Mouse (Mus musculus): ENCODE results near the gene Rnf141. TPM values are rescaled to one million over a fixed set of nuclear protein-coding genes. Genes with fewer than 3 reads are reported as not detected.

Rnf141 gene
- polyA plus RNA-seq, 1 experiment: 76.4 TPM

DNA sequence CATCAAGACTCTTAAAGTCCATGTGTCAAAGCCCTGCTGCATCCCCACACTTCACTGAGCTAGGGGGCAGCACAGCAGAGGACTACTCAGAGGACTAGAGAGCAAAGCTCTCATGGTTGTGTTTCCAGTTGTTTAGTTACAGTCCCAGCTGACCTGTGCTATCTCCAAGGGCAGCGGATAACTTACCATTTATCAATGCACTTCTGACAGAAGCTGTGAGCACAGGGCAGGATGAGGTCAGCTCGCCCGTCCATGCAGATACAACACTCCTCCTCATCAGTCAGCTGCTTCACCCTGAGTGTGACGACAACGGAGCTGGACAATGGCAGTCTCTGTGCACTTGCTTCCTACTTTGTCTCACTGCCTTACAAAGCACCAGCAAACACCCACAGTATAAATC, 23.2 kb downstream of the Rnf141 start:
- Histone ChIP-seq H3K36me3 (ENCODE audit: control insufficient read depth, insufficient read depth, low read length) (peaks cover 3% of the 10 kb centered on the region), H3K27ac (ENCODE audit: control insufficient read depth, insufficient read depth, low read depth, low read length) (no peak overlapping the region), H3K4me1 (ENCODE audit: control insufficient read depth, insufficient read depth, low read length) (no peaks in the 10 kb centered on the region), H3K27me3 (ENCODE audit: control insufficient read depth, insufficient read depth, low read length) (no peaks in the 10 kb centered on the region), H3K4me3 (ENCODE audit: control insufficient read depth, low read depth, low read length) (no peak overlapping the region)
- TF ChIP-seq CTCF (IDR thresholded peaks at IDR 0.05; ENCODE audit: control insufficient read depth, insufficient read depth, insufficient replicate concordance, low read depth, low read length) (no peak), POLR2A (IDR thresholded peaks at IDR 0.05; ENCODE audit: control insufficient read depth, low read depth, low read length) (no peak)

DNA sequence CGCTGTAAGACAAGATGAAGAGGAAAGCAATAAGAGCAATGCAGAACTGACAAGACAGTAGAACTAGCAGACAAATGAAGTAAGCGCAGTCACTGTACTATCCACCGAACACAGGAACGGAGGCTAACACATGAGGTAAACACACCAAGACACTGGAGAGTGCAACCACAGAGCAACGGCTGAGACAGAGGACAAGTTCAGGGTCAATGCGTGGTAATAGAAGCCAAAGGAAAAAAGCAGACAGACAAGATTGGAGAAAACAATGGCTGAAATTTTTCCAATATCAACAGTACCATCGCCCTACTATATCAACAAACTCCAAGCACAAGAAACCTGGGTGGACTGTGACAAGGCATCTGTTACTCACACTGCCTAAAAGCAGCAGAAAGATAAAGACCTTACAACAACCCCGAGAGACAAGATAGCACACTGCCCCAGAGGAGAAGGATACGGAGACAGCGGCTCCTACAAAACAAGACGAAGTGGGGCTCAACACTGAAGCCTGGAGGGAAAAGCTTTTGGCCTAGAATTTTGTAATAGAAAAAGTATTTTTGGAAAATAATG, 25.4 kb downstream of the Rnf141 start:
- Histone ChIP-seq H3K36me3 (ENCODE audit: control insufficient read depth, insufficient read depth, low read length) (peaks cover 3% of the 10 kb centered on the region), H3K27ac (ENCODE audit: control insufficient read depth, insufficient read depth, low read depth, low read length) (no peak overlapping the region; the same call in 1 of the 2 replicates), H3K4me3 (ENCODE audit: control insufficient read depth, low read depth, low read length) (no peak overlapping the region), H3K27me3 (ENCODE audit: control insufficient read depth, insufficient read depth, low read length) (no peaks in the 10 kb centered on the region), H3K4me1 (ENCODE audit: control insufficient read depth, insufficient read depth, low read length) (no peaks in the 10 kb centered on the region)
- no peak for TF ChIP-seq POLR2A (IDR thresholded peaks at IDR 0.05; ENCODE audit: control insufficient read depth, low read depth, low read length)
- no peak for TF ChIP-seq CTCF (IDR thresholded peaks at IDR 0.05; ENCODE audit: control insufficient read depth, insufficient read depth, insufficient replicate concordance, low read depth, low read length)

DNA sequence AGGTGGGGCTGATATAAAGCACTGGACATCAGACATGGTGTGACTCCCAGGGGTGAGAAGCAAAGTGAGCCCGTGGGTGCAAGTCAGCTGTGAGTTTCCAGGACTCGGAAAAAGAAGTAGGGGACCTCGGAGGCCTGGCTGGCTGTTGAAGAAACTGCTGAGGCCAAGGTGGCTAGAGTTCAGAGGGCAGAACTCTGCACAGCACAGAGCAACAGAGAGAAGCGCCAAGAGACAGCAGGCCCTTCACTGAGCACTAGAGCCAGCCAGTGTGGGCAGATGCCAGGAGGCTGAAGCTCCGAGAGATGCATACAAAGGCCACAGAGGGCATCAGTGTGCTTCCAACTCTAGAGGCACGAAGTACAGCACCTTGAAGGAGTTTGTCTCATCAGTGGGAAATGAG, 26.1 kb downstream of the Rnf141 start:
- no peak for TF ChIP-seq CTCF (IDR thresholded peaks at IDR 0.05; ENCODE audit: control insufficient read depth, insufficient read depth, insufficient replicate concordance, low read depth, low read length)
- TF ChIP-seq POLR2A (IDR thresholded peaks at IDR 0.05; ENCODE audit: control insufficient read depth, low read depth, low read length): no peak
- peaks cover 3% of the 10 kb centered on the region for H3K36me3 ChIP-seq (ENCODE audit: control insufficient read depth, insufficient read depth, low read length)
- no peaks in the 10 kb centered on the region for H3K4me1 ChIP-seq (ENCODE audit: control insufficient read depth, insufficient read depth, low read length)
- H3K4me3 ChIP-seq (ENCODE audit: control insufficient read depth, low read depth, low read length): no peak overlapping the region
- H3K27ac ChIP-seq (ENCODE audit: control insufficient read depth, insufficient read depth, low read depth, low read length): no peak overlapping the region
- H3K27me3 ChIP-seq (ENCODE audit: control insufficient read depth, insufficient read depth, low read length): no peaks in the 10 kb centered on the region

DNA sequence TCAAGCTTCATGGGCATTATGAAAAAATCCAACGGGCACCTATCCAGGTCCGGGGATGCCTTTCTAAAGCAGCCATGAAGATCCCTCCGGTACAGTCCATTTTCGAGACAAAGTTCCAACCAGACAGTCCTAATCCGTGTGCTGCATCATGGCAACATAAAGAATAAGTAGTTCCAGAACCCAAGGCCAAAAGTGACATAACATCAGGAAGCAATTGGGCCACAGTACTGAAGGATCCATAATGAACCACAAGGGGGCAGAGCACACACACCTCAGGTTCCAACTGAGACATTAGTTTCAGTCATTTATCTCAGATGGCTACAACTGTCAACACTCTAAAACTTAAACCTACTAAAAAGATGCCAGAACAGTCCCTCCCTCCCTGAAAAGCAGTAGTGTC, 28.2 kb downstream of the Rnf141 start:
- no peaks in the 10 kb centered on the region for H3K4me1 ChIP-seq (ENCODE audit: control insufficient read depth, insufficient read depth, low read length)
- H3K36me3 ChIP-seq (ENCODE audit: control insufficient read depth, insufficient read depth, low read length): peaks cover 1% of the 10 kb centered on the region
- H3K4me3 ChIP-seq (ENCODE audit: control insufficient read depth, low read depth, low read length): no peak overlapping the region
- H3K27ac ChIP-seq (ENCODE audit: control insufficient read depth, insufficient read depth, low read depth, low read length): no peak overlapping the region
- H3K27me3 ChIP-seq (ENCODE audit: control insufficient read depth, insufficient read depth, low read length): no peaks in the 10 kb centered on the region
- no peak for TF ChIP-seq CTCF (IDR thresholded peaks at IDR 0.05; ENCODE audit: control insufficient read depth, insufficient read depth, insufficient replicate concordance, low read depth, low read length)
- no peak for TF ChIP-seq POLR2A (IDR thresholded peaks at IDR 0.05; ENCODE audit: control insufficient read depth, low read depth, low read length)

DNA sequence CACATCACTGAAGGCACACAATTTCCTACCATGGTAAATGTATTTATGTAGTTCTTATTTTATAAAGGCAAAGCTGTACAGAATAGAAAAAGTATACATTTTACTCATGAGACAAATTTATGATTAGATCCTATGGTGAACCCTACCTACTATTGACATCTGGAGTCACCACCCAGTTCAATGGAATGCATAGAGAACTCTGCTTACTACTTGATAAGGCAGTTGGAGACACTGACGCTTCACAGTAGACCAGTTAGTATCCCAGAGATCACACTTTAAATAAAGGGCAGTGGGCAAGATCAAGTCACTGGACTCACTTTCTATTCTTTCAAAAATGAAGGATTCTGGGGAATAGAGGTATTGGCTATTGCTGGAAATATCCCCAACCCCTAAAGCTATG, 30.3 kb downstream of the Rnf141 start:
- H3K4me1 ChIP-seq (ENCODE audit: control insufficient read depth, insufficient read depth, low read length): no peaks in the 10 kb centered on the region
- no peaks in the 10 kb centered on the region for H3K27me3 ChIP-seq (ENCODE audit: control insufficient read depth, insufficient read depth, low read length)
- peaks cover 1% of the 10 kb centered on the region for H3K36me3 ChIP-seq (ENCODE audit: control insufficient read depth, insufficient read depth, low read length)
- H3K4me3 ChIP-seq (ENCODE audit: control insufficient read depth, low read depth, low read length): no peak overlapping the region
- H3K27ac ChIP-seq (ENCODE audit: control insufficient read depth, insufficient read depth, low read depth, low read length): no peak overlapping the region
- TF ChIP-seq POLR2A (IDR thresholded peaks at IDR 0.05; ENCODE audit: control insufficient read depth, low read depth, low read length) (no peak), CTCF (IDR thresholded peaks at IDR 0.05; ENCODE audit: control insufficient read depth, insufficient read depth, insufficient replicate concordance, low read depth, low read length) (no peak)

DNA sequence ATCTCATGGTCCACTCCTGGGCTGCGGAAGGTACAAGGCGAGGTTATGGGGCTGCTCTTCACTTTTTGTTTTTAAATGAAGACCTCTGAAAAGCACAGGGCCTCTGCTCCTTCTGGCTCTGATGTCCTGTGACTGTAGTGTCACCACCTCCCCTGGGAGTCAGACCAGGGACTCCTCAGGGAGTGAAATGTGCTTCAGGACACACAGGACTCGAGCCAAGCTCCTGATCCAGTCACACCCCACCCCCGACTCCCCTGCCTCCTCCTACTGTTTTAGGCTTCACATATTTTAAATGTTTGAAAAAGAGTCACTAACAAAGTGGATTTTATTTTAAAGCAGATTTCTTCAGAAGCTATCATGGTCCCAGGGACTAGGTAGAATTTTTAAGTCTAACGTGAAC, 32.7 kb downstream of the Rnf141 start:
- peaks cover 1% of the 10 kb centered on the region; the same call in 1 of the 2 replicates for H3K36me3 ChIP-seq (ENCODE audit: control insufficient read depth, insufficient read depth, low read length)
- H3K27me3 ChIP-seq (ENCODE audit: control insufficient read depth, insufficient read depth, low read length): no peaks in the 10 kb centered on the region
- no peak for TF ChIP-seq CTCF (IDR thresholded peaks at IDR 0.05; ENCODE audit: control insufficient read depth, insufficient read depth, insufficient replicate concordance, low read depth, low read length)
- no peak for TF ChIP-seq POLR2A (IDR thresholded peaks at IDR 0.05; ENCODE audit: control insufficient read depth, low read depth, low read length)
- H3K4me3 ChIP-seq (ENCODE audit: control insufficient read depth, low read depth, low read length): no peak overlapping the region
- no peak overlapping the region for H3K27ac ChIP-seq (ENCODE audit: control insufficient read depth, insufficient read depth, low read depth, low read length)
- H3K4me1 ChIP-seq (ENCODE audit: control insufficient read depth, insufficient read depth, low read length): no peaks in the 10 kb centered on the region

DNA sequence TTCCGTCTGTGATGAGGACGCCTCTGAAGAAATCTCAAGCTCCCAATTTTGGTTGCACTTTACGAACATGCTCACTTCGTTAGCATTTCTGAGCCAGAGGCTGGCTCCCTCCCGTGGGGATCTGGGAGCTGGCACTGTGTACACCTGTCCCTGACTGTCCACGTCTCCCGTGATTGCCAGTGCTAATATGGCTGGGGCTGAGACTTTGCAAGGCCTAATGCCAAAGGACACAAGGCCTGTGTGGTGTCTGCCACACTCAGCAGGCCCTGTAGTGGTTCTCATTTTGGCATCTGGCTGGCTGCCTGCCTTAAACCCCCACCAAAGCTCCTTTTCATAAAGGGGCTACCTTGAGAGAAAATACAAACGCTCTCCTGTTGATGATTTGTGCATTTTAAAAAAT, 33.3 kb downstream of the Rnf141 start:
- Histone ChIP-seq H3K4me3 (ENCODE audit: control insufficient read depth, low read depth, low read length) (no peak overlapping the region), H3K36me3 (ENCODE audit: control insufficient read depth, insufficient read depth, low read length) (peaks cover 1% of the 10 kb centered on the region; the same call in 1 of the 2 replicates), H3K4me1 (ENCODE audit: control insufficient read depth, insufficient read depth, low read length) (no peaks in the 10 kb centered on the region), H3K27me3 (ENCODE audit: control insufficient read depth, insufficient read depth, low read length) (no peaks in the 10 kb centered on the region), H3K27ac (ENCODE audit: control insufficient read depth, insufficient read depth, low read depth, low read length) (no peak overlapping the region)
- TF ChIP-seq CTCF (IDR thresholded peaks at IDR 0.05; ENCODE audit: control insufficient read depth, insufficient read depth, insufficient replicate concordance, low read depth, low read length) (no peak), POLR2A (IDR thresholded peaks at IDR 0.05; ENCODE audit: control insufficient read depth, low read depth, low read length) (no peak)
